Mouse (Mus musculus): ENCODE measurements around the gene Tmem30c.
A peak's percentile ranks its signal among the peaks of the same experiment; 100 is the strongest.

The Tmem30c gene

GRCm38 (mm10) chr16:57231089-57231936 is 61.4 kb downstream of the Tmem30c start, which contains the start of gene Tbc1d23:
Gene Tbc1d23 (minus strand): TSS chr16:57231504.
- DNase-seq: peak; percentile 99

- DNase-seq: no peak
These were observed 66.2 kb downstream of the Tmem30c start for GRCm38 (mm10) chr16:57226444-57226843.

DNA sequence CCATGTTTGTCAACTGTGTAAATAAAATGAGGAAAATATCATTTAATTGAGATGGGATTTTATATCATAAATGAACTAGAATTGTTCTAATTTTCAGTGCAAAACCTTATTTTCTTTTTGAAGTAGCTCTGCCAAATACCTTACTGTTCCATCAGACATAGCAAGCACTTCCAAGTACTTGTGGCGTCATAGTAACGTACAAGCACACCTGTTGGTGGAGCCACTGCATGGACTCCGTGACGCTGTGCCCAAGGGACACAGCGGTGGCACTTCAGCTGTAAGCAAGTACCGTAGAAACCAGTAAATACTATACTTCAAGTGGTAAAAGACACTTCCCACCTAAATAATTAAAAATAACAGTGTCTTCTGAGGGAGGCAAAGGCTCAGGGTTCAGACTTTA is 72.3 kb downstream of the Tmem30c start:
- no peak for DNase-seq
